Mouse (Mus musculus): ENCODE measurements around the gene Rpl36al. TPM values are rescaled to one million over a fixed set of nuclear protein-coding genes. Genes with fewer than 3 reads are reported as not detected.
"Not testable (repeated sequence)": the region's sequence is repeated elsewhere in the genome, so short reads cannot be mapped to it uniquely, and the experiment has no call there.

Rpl36al gene
- polyA plus RNA-seq, 1 experiment from 2014 or later = 688 TPM

DNA sequence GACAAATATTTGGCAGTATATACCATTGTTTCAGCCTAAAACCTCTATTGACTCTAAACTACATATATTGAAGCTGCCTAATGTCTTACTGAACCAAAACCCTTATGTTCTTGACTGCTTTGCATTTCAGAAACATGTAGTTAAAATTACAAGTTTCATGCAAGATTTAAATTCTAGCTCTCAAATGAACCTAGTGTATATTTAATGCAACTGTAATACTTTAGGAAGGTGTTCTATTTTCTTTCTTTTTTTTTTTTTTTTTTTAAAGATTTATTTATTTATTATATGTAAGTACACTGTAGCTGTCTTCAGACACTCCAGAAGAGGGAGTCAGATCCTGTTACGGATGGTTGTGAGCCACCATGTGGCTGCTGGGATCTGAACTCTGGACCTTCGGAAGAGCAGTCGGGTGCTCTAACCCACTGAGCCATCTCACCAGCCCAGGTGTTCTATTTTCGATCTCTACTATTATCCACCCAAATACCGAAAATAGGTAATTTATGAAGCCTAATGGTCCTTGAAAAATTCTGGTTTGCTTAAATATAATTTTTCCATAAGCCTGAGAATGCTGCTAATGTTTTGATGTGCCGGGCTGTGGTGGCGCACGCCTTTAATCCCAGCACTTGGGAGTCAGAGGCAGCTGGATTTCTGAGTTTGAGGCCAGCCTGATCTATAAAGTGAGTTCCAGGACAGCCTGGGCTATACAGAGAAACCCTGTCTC is 16.9 kb downstream of the Rpl36al start:
- not testable (repeated sequence) for H3K36me3 ChIP-seq (ENCODE audit: control insufficient read depth, insufficient read depth, low read length); H3K4me2 ChIP-seq (ENCODE audit: low read depth, low read length); H3K27ac ChIP-seq (ENCODE audit: low read length); ATAC-seq (ENCODE audit: insufficient read depth, low FRiP score); H3K27me3 ChIP-seq (ENCODE audit: control insufficient read depth, insufficient read depth, low read length); H3K4me3 ChIP-seq (replicated peaks; ENCODE audit: low read length); H3K9me3 ChIP-seq (replicated peaks; ENCODE audit: control insufficient read depth, low read length); H3K9ac ChIP-seq (ENCODE audit: low read length)
- peaks cover 14% of the 10 kb centered on the region for H3K4me1 ChIP-seq (ENCODE audit: control insufficient read depth, insufficient read depth, low read length)
- 69% methylated on average over 8 of the region's 8 CpGs for WGBS

DNA sequence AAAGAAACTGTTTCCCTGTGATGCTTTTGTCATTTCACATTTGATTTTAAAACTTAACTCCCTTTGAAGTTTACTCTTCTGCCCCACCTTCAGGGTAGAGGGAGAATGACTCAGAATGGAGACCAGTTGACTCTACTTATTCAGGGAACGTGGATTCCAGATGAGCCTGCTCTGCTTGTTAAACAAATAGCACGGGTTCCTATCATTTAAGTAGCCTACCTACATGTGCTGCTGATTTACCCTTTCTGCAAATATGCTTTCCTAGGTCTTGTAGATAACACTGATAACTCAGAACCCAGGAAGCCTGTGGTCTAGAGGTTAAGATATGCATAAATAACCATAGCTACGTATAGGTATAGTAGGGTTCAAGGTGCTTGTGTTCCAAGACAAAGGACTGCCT is 19.0 kb downstream of the Rpl36al start:
- Histone ChIP-seq H3K36me3 (ENCODE audit: control insufficient read depth, insufficient read depth, low read length) (no peaks in the 10 kb centered on the region), H3K27ac (ENCODE audit: low read length) (peak overlapping the region; percentile 43; the same call in 1 of the 2 replicates), H3K4me2 (ENCODE audit: low read depth, low read length) (no peak overlapping the region), H3K9me3 (replicated peaks; ENCODE audit: control insufficient read depth, low read length) (no peaks in the 10 kb centered on the region), H3K9ac (ENCODE audit: low read length) (no peak overlapping the region), H3K4me3 (replicated peaks; ENCODE audit: low read length) (no peak overlapping the region), H3K27me3 (ENCODE audit: control insufficient read depth, insufficient read depth, low read length) (no peaks in the 10 kb centered on the region), H3K4me1 (ENCODE audit: control insufficient read depth, insufficient read depth, low read length) (peaks cover 10% of the 10 kb centered on the region)
- WGBS = 44% methylated on average over 3 of the region's 3 CpGs
- ATAC-seq (ENCODE audit: insufficient read depth, low FRiP score) = peak; percentile 78; the same call in 1 of the 2 replicates

DNA sequence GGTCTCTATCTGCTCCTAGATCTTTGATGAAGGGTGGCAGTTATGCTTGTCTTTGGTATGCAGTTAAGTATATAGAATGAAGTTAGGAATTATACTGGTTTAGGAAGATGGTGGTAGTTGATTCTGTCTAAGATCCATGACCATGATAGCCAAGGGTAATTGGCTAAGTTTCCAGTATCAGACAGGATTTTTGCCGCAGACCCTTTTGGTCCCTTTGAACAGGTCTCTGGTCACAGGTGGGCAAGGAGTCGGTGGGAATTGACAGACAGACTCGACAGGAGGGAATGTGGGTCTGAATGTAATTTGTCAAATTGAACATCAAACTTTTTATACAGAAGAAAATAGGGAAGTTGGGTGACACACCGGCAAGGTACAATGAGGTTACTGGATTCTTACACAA is 20.3 kb downstream of the Rpl36al start:
- WGBS = 72% methylated on average over 4 of the region's 4 CpGs
- not testable (repeated sequence) for ATAC-seq (ENCODE audit: insufficient read depth, low FRiP score); H3K27ac ChIP-seq (ENCODE audit: low read length)

DNA sequence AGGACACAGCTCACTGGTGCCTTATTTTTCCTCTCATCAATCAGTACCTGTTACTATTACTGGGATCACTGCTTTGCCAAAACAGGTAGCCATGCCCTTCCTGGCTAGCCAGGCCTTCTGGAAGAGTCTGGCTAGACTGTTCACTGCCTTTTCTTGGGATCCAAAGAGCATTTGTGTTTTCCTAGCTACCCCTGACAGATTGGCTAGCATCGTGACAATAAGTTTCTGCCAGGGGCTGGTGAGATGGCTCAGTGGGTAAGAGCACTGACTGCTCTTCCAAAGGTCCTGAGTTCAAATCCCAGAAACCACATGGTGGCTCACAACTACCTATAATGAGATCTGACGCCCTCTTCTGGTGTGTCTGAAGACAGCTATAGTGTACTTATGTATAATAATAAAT is 23.2 kb downstream of the Rpl36al start:
- peaks cover 12% of the 10 kb centered on the region for H3K36me3 ChIP-seq (ENCODE audit: control insufficient read depth, insufficient read depth, low read length)
- H3K9me3 ChIP-seq (replicated peaks; ENCODE audit: control insufficient read depth, low read length); ATAC-seq (ENCODE audit: insufficient read depth, low FRiP score); H3K4me3 ChIP-seq (replicated peaks; ENCODE audit: low read length); H3K4me2 ChIP-seq (ENCODE audit: low read depth, low read length); H3K9ac ChIP-seq (ENCODE audit: low read length); H3K27ac ChIP-seq (ENCODE audit: low read length); H3K27me3 ChIP-seq (ENCODE audit: control insufficient read depth, insufficient read depth, low read length): not testable (repeated sequence)
- 85% methylated on average over 2 of the region's 2 CpGs for WGBS
- peaks cover 10% of the 10 kb centered on the region for H3K4me1 ChIP-seq (ENCODE audit: control insufficient read depth, insufficient read depth, low read length)

More for the DNA sequence above, 20.3 kb downstream of the Rpl36al start:
- H3K4me1 ChIP-seq (ENCODE audit: control insufficient read depth, insufficient read depth, low read length); H3K9ac ChIP-seq (ENCODE audit: low read length); H3K4me2 ChIP-seq (ENCODE audit: low read depth, low read length); H3K36me3 ChIP-seq (ENCODE audit: control insufficient read depth, insufficient read depth, low read length); H3K9me3 ChIP-seq (replicated peaks; ENCODE audit: control insufficient read depth, low read length); H3K27me3 ChIP-seq (ENCODE audit: control insufficient read depth, insufficient read depth, low read length); H3K4me3 ChIP-seq (replicated peaks; ENCODE audit: low read length): not testable (repeated sequence)

DNA sequence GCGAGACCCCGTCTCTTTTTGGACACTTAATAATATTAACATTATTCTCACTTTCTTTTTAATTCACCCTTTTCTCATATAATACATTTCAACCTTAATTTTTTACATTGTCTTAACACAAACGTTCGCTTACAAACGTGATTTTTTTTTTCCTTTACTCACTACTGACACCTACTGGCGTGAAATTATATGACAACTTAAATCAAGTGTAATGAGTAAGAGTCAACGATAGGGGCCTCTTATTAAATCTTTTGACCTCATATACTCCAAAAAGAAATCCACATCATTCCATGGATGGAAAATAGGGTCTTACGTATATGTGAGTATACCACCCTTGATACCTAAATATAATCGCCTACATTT is 24.3 kb downstream of the Rpl36al start:
- no peak for ATAC-seq (ENCODE audit: insufficient read depth, low FRiP score)
- Histone ChIP-seq H3K27me3 (ENCODE audit: control insufficient read depth, insufficient read depth, low read length) (no peaks in the 10 kb centered on the region), H3K36me3 (ENCODE audit: control insufficient read depth, insufficient read depth, low read length) (peaks cover 12% of the 10 kb centered on the region), H3K27ac (ENCODE audit: low read length) (no peak overlapping the region), H3K4me2 (ENCODE audit: low read depth, low read length) (peak overlapping the region; percentile 26; the same call in 1 of the 2 replicates), H3K4me1 (ENCODE audit: control insufficient read depth, insufficient read depth, low read length) (peaks cover 10% of the 10 kb centered on the region), H3K9ac (ENCODE audit: low read length) (no peak overlapping the region), H3K9me3 (replicated peaks; ENCODE audit: control insufficient read depth, low read length) (no peaks in the 10 kb centered on the region), H3K4me3 (replicated peaks; ENCODE audit: low read length) (peak overlapping the region; percentile 76)
- 4% methylated on average over 9 of the region's 9 CpGs for WGBS

DNA sequence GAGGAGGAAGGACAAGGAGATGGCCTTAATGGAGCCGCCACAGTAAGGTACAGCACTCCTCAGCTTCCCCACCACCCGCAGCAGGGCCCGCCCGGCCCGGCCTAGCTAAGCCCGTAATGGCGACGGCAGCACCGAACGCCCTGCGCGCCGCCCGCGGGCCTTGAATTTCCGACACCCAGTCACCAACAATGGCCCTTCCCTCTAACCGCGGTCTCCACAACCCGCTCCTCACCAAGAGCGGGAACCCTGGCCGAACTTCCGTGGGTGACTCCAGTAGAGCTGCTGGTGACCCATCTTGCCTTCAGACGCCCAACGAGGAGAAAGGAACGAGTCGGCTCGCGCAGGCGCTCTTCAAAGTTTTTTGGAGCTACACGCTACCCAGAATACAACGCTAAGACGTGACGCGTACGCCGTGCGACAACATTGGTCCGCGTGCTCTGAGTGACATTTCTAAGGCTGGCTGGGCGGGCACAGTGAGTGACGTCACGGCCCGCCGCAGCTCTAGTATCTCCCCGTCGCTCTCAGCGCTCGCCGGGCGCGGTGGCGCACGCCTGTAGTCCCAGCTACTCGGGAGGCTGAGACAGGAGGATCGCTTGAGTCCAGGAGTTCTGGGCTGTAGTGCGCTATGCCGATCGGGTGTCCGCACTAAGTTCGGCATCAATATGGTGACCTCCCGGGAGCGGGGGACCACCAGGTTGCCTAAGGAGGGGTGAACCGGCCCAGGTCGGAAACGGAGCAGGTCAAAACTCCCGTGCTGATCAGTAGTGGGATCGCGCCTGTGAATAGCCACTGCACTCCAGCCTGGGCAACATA is 24.9 kb downstream of the Rpl36al start, which contains the start of gene Rps29:
Gene Rps29, minus strand, starts transcription at position 422 of the 813 bp plus-strand sequence.
- peaks cover 10% of the 10 kb centered on the region for H3K4me1 ChIP-seq (ENCODE audit: control insufficient read depth, insufficient read depth, low read length)
- H3K36me3 ChIP-seq (ENCODE audit: control insufficient read depth, insufficient read depth, low read length) = peaks cover 12% of the 10 kb centered on the region
- peak within 1 kb of the TSS; percentile 72 for H3K4me2 ChIP-seq (ENCODE audit: low read depth, low read length)
- H3K27me3 ChIP-seq (ENCODE audit: control insufficient read depth, insufficient read depth, low read length); H3K9me3 ChIP-seq (replicated peaks; ENCODE audit: control insufficient read depth, low read length): not testable (repeated sequence)
- ATAC-seq (ENCODE audit: insufficient read depth, low FRiP score) = peak; percentile 99
- WGBS = under 1% methylated on average over 56 of the region's 68 CpGs
- H3K27ac ChIP-seq (ENCODE audit: low read length) = peak within 1 kb of the TSS; percentile 96
- peak within 1 kb of the TSS; percentile 93 for H3K9ac ChIP-seq (ENCODE audit: low read length)
- H3K4me3 ChIP-seq (replicated peaks; ENCODE audit: low read length) = peak within 1 kb of the TSS; percentile 76

DNA sequence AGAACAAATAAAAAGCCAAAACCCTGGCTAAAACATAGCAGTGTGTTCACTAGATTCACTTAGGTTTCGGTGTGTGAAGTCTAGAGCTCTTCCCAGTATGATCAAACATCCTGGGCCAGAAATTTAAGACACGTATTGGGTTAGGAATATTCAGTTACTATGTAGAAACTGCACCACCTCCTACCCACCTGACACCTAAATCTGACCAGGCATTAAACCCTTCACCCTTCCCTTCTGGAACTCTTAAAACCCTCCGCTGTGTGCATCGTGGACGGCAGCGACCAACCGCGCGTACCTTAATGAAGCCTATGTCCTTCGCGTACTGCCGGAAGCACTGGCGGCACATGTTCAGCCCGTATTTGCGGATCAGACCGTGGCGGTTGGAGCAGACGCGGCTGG is 25.5 kb downstream of the Rpl36al start:
- peak overlapping the region; percentile 72 for H3K4me2 ChIP-seq (ENCODE audit: low read depth, low read length)
- H3K27ac ChIP-seq (ENCODE audit: low read length) = peak overlapping the region; percentile 96
- H3K4me3 ChIP-seq (replicated peaks; ENCODE audit: low read length) = peak overlapping the region; percentile 76
- H3K36me3 ChIP-seq (ENCODE audit: control insufficient read depth, insufficient read depth, low read length) = peaks cover 12% of the 10 kb centered on the region
- peaks cover 10% of the 10 kb centered on the region for H3K4me1 ChIP-seq (ENCODE audit: control insufficient read depth, insufficient read depth, low read length)
- WGBS = under 1% methylated on average over 19 of the region's 19 CpGs
- no peaks in the 10 kb centered on the region for H3K9me3 ChIP-seq (replicated peaks; ENCODE audit: control insufficient read depth, low read length)
- peak overlapping the region; percentile 93 for H3K9ac ChIP-seq (ENCODE audit: low read length)
- no peaks in the 10 kb centered on the region for H3K27me3 ChIP-seq (ENCODE audit: control insufficient read depth, insufficient read depth, low read length)
- ATAC-seq (ENCODE audit: insufficient read depth, low FRiP score) = no peak

DNA sequence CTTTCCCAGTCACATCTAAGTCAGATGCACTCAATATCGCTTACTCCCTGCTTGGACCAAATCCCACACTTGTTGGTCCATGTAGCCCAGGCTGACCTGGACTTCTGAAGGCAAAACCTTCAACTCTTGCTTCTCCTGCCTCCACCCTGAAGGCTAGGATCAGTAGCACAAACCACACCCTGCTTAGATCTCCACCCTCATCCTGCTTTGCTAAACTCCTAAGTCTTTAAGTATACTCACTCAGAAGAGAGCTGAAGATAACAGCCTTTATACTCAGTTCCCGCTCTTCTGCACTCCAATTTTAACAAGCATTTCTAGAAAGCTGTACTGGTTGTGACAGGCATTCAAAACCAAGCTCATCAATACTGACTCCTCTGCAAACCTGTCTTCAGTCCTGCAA is 26.8 kb downstream of the Rpl36al start:
- no peak for ATAC-seq (ENCODE audit: insufficient read depth, low FRiP score)
- WGBS = 91% methylated on average over 2 of the region's 2 CpGs

DNA sequence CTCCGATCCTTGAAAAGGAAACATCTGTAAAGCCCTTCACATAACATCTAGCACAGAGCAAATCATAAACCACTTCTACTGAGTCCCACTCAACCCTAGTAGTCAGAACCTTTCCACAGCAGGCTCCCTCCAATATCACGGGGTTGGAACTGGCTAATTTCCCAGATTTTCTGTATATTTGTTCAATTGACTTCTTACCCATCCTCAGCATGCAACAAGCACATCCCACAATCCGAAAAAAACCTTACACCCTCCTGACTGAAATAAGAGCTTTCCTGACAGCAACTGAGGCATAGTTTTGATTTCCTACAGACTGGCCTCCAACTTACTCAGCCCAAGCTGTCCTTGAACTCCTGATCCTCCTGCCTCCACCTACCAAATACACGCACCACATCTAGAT is 27.4 kb downstream of the Rpl36al start:
- no peak overlapping the region for H3K4me3 ChIP-seq (replicated peaks; ENCODE audit: low read length)
- peaks cover 12% of the 10 kb centered on the region for H3K36me3 ChIP-seq (ENCODE audit: control insufficient read depth, insufficient read depth, low read length)
- H3K9ac ChIP-seq (ENCODE audit: low read length) = no peak overlapping the region
- H3K27ac ChIP-seq (ENCODE audit: low read length) = no peak overlapping the region
- ATAC-seq (ENCODE audit: insufficient read depth, low FRiP score) = no peak
- no peaks in the 10 kb centered on the region for H3K9me3 ChIP-seq (replicated peaks; ENCODE audit: control insufficient read depth, low read length)
- no peak overlapping the region for H3K4me2 ChIP-seq (ENCODE audit: low read depth, low read length)
- H3K27me3 ChIP-seq (ENCODE audit: control insufficient read depth, insufficient read depth, low read length) = no peaks in the 10 kb centered on the region
- WGBS = 77% methylated on average over 4 of the region's 4 CpGs
- peaks cover 10% of the 10 kb centered on the region for H3K4me1 ChIP-seq (ENCODE audit: control insufficient read depth, insufficient read depth, low read length)

More for the DNA sequence above, 26.8 kb downstream of the Rpl36al start:
- Histone ChIP-seq H3K4me1 (ENCODE audit: control insufficient read depth, insufficient read depth, low read length) (peaks cover 10% of the 10 kb centered on the region), H3K36me3 (ENCODE audit: control insufficient read depth, insufficient read depth, low read length) (peaks cover 12% of the 10 kb centered on the region), H3K9me3 (replicated peaks; ENCODE audit: control insufficient read depth, low read length) (no peaks in the 10 kb centered on the region), H3K9ac (ENCODE audit: low read length) (no peak overlapping the region), H3K4me2 (ENCODE audit: low read depth, low read length) (no peak overlapping the region), H3K4me3 (replicated peaks; ENCODE audit: low read length) (no peak overlapping the region), H3K27ac (ENCODE audit: low read length) (no peak overlapping the region), H3K27me3 (ENCODE audit: control insufficient read depth, insufficient read depth, low read length) (no peaks in the 10 kb centered on the region)
